Mouse (Mus musculus) limb, embryonic 14.5 days (tissue): ENCODE measurements around the gene Sec14l1. TPM values are rescaled to one million over a fixed set of nuclear protein-coding genes. Genes with fewer than 3 reads are reported as not detected.

ENCODE experiments used
- ATAC-seq: fragments of 200-750 bp; cut with Nextera tagmentation; 2 replicates; pipeline ENCODE4 v1.8.0; 2017; ENCODE audit warnings: low read depth, moderate number of reproducible peaks, moderate TSS enrichment; ENCODE audit not compliant: low FRiP score
- DNase-seq: peaks from one replicate; pipeline ENCODE4 v3.0.0-alpha.2; 2015; ENCODE audit warnings: low spot score
- H3K27ac ChIP-seq: fragments of 300-500 bp; sonication (generic); replicated peaks from 2 replicates; pipeline ENCODE4 v1.5.1; 2014; ENCODE audit warnings: low read depth, mild to moderate bottlenecking, low read length, moderate library complexity, mixed read lengths
- H3K27me3 ChIP-seq: fragments of 300-500 bp; sonication (generic); 2 replicates; pipeline ENCODE4 v1.6.1; 2014; ENCODE audit warnings: low read length, mixed read lengths; ENCODE audit not compliant: control insufficient read depth, insufficient read depth
- H3K36me3 ChIP-seq: fragments of 300-500 bp; sonication (generic); 2 replicates; pipeline ENCODE4 v1.6.1; 2014; ENCODE audit warnings: mild to moderate bottlenecking, low read length, moderate library complexity, mixed read lengths; ENCODE audit not compliant: control insufficient read depth, insufficient read depth
- H3K4me1 ChIP-seq: fragments of 300-500 bp; sonication (generic); 2 replicates; pipeline ENCODE4 v1.6.1; 2014; ENCODE audit warnings: antibody characterized with exemption, low read length, mixed read lengths; ENCODE audit not compliant: control insufficient read depth, insufficient read depth
- H3K4me2 ChIP-seq: fragments of 300-500 bp; sonication (generic); replicated peaks from 2 replicates; pipeline ENCODE4 v1.6.1; 2014; ENCODE audit warnings: low read depth, mild to moderate bottlenecking, low read length, moderate library complexity; ENCODE audit not compliant: severe bottlenecking
- H3K4me3 ChIP-seq: fragments of 300-500 bp; sonication (generic); replicated peaks from 2 replicates; pipeline ENCODE4 v1.5.1; 2014; ENCODE audit warnings: low read length
- H3K9ac ChIP-seq: fragments of 300-500 bp; sonication (generic); 2 replicates; pipeline ENCODE4 v1.6.1; 2014; ENCODE audit warnings: mild to moderate bottlenecking, low read depth, low read length, moderate library complexity; ENCODE audit not compliant: severe bottlenecking
- H3K9me3 ChIP-seq: fragments of 300-500 bp; sonication (generic); 2 replicates; pipeline ENCODE4 v1.6.1; 2016; ENCODE audit warnings: low read length; ENCODE audit not compliant: control insufficient read depth
- POLR2A ChIP-seq: fragments of 200-500 bp; IDR thresholded peaks from 2 replicates; pipeline ENCODE4 v1.8.0; 2012; ENCODE audit warnings: inconsistent platforms, mild to moderate bottlenecking, moderate library complexity, borderline replicate concordance; ENCODE audit not compliant: insufficient read depth, insufficient read length; ENCODE audit errors: extremely low read depth
- WGBS: fragments of 180-500 bp; shearing (Covaris S2); extraction: QIAGEN DNeasy Blood & Tissue Kit; methylation state at CpG from one replicate; pipeline ENCODE4 v1.1.7; 2014; 5-methylcytosine and 5-hydroxymethylcytosine counted together
- polyA plus RNA-seq, 2 experiments: library from polyadenylated mRNA; depleted of rRNA in 1 of 2; stranded (reverse) in 1 of 2; unstranded in 1 of 2; fragments of >200 nt; fragmentation: Nextera tagmentation in 1 of 2; extraction: Ambion mirVana in 1 of 2; gene quantifications; 2 replicates each; pipeline versions ENCODE4 v1.2.1 to v1.2.3; 2012 to 2014

Gene Sec14l1
- polyA plus RNA-seq, 2 experiments = 38.7 to 72.5 TPM

- WGBS = 86% methylated on average over 6 of the region's 6 CpGs
- Histone ChIP-seq H3K27me3 (no peaks in the 10 kb centered on the region), H3K4me2 (no peak overlapping the region), H3K4me1 (no peaks in the 10 kb centered on the region), H3K9me3 (no peaks in the 10 kb centered on the region), H3K4me3 (no peak overlapping the region), H3K27ac (no peak overlapping the region), H3K9ac (no peak overlapping the region), H3K36me3 (peaks cover 98% of the 10 kb centered on the region)
- DNase-seq = no peak
- TF ChIP-seq POLR2A = no peak
- ATAC-seq = no peak
Measured at GRCm38 (mm10) chr11:117146118-117146506, 31.1 kb downstream of the Sec14l1 start.

- H3K9ac ChIP-seq = no peak overlapping the region
- H3K27me3 ChIP-seq = no peaks in the 10 kb centered on the region
- 65% methylated on average over 24 of the region's 24 CpGs for WGBS
- H3K4me3 ChIP-seq = no peak overlapping the region
- H3K4me2 ChIP-seq = no peak overlapping the region
- no peak for TF ChIP-seq POLR2A
- peaks cover 98% of the 10 kb centered on the region for H3K36me3 ChIP-seq
- H3K4me1 ChIP-seq = no peaks in the 10 kb centered on the region
- DNase-seq (no peak), ATAC-seq (no peak)
- H3K9me3 ChIP-seq = no peaks in the 10 kb centered on the region
- H3K27ac ChIP-seq = no peak overlapping the region
Measured at GRCm38 (mm10) chr11:117146776-117147536, 32.0 kb downstream of the Sec14l1 start.

GRCm38 (mm10) chr11:117148893-117149685, 34.1 kb downstream of the Sec14l1 start:
- H3K4me3 ChIP-seq = no peak overlapping the region
- no peak overlapping the region for H3K27ac ChIP-seq
- no peaks in the 10 kb centered on the region for H3K4me1 ChIP-seq
- no peak for TF ChIP-seq POLR2A
- peaks cover 88% of the 10 kb centered on the region for H3K36me3 ChIP-seq
- WGBS = 91% methylated on average over 18 of the region's 18 CpGs
- no peaks in the 10 kb centered on the region for H3K9me3 ChIP-seq
- H3K4me2 ChIP-seq = no peak overlapping the region
- ATAC-seq (no peak), DNase-seq (no peak)
- H3K27me3 ChIP-seq = no peaks in the 10 kb centered on the region
- H3K9ac ChIP-seq = no peak overlapping the region

GRCm38 (mm10) chr11:117150467-117150966, 35.5 kb downstream of the Sec14l1 start:
- H3K36me3 ChIP-seq = peaks cover 88% of the 10 kb centered on the region
- H3K27me3 ChIP-seq = no peaks in the 10 kb centered on the region
- no peaks in the 10 kb centered on the region for H3K9me3 ChIP-seq
- H3K4me2 ChIP-seq = no peak overlapping the region
- 75% methylated on average over 9 of the region's 9 CpGs for WGBS
- H3K9ac ChIP-seq = no peak overlapping the region
- no peak for ATAC-seq
- no peak overlapping the region for H3K27ac ChIP-seq
- DNase-seq = no peak
- H3K4me1 ChIP-seq = no peaks in the 10 kb centered on the region
- no peak for TF ChIP-seq POLR2A
- no peak overlapping the region for H3K4me3 ChIP-seq

- ATAC-seq = no peak
Measured at GRCm38 (mm10) chr11:117151461-117151860, 36.5 kb downstream of the Sec14l1 start.

More at GRCm38 (mm10) chr11:117151461-117151860, 36.5 kb downstream of the Sec14l1 start:
- Histone ChIP-seq H3K36me3 (peaks cover 89% of the 10 kb centered on the region), H3K4me3 (no peak overlapping the region), H3K4me1 (no peaks in the 10 kb centered on the region), H3K9me3 (no peaks in the 10 kb centered on the region), H3K27me3 (no peaks in the 10 kb centered on the region), H3K27ac (no peak overlapping the region), H3K4me2 (no peak overlapping the region), H3K9ac (no peak overlapping the region)
- WGBS = 87% methylated on average over 7 of the region's 7 CpGs
- no peak for TF ChIP-seq POLR2A
- no peak for DNase-seq
